Mouse (Mus musculus): ENCODE results near the gene Disp1. TPM values are rescaled to one million over a fixed set of nuclear protein-coding genes. Genes with fewer than 3 reads are reported as not detected.
A peak's percentile ranks its signal among the peaks of the same experiment; 100 is the strongest.

Gene Disp1
- 7.2 and 7.8 TPM in 2 replicates for polyA plus RNA-seq (2012; rRNA removed)

DNA sequence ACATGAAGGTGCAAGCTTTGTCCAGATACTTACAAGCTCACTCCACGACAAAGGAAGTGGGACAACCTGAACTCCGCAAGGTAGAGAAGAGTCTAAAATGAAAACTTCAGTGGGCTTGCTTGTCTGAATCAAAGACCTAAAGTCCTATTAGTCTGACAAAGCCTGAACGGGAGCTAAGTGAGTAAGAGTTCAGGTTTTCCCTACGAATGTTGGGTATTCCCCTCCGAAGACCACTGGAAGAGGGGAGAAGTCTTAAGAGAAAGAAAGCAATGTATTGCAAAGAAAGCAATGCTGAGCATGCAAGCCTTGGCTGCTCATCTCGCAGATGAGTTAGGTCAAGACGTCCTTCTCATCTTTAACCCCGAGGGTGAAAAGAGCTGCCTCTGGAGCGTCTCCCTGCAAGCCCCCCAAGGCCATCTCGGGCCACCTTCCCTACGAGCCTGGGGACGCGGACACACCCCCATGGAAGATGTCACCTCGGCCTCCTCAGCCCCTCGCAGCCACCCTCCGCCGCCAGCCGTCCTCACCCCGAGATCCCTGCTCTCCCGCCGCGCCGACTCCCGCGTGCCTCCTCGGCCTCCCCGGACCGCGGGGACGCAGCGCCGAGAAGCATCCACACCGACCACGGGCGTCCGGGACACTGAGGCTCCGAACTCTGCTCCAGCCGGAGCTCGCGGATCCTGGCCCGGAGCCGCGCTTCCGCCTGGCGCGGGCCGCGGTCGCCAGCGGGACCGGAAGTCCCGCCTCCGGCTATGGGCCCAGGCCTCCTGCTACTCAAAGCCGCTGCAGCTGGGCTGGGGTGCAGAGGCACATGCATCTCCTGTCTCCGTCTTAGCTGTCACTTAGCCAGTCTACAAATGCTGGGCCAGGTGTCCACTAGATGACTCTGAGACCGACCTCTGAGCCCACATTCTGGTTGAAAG lies at the start of gene Disp1:
Gene Disp1, minus strand, starts transcription at position 727 of the 923 bp plus-strand sequence.
- peak in 1 of 2 experiments; percentile 61 for DNase-seq (ENCODE audit: extremely low spot score in 1 of 2, low spot score in 1 of 2)

- no peak for DNase-seq (ENCODE audit: extremely low spot score in 1 of 2, low spot score in 1 of 2)
Measured at GRCm38 (mm10) chr1:183267666-183268065, 46.3 kb upstream of the Disp1 start.

GRCm38 (mm10) chr1:183265921-183266467 lies 44.7 kb upstream of the Disp1 start:
- no peak for DNase-seq (ENCODE audit: extremely low spot score in 1 of 2, low spot score in 1 of 2)

DNA sequence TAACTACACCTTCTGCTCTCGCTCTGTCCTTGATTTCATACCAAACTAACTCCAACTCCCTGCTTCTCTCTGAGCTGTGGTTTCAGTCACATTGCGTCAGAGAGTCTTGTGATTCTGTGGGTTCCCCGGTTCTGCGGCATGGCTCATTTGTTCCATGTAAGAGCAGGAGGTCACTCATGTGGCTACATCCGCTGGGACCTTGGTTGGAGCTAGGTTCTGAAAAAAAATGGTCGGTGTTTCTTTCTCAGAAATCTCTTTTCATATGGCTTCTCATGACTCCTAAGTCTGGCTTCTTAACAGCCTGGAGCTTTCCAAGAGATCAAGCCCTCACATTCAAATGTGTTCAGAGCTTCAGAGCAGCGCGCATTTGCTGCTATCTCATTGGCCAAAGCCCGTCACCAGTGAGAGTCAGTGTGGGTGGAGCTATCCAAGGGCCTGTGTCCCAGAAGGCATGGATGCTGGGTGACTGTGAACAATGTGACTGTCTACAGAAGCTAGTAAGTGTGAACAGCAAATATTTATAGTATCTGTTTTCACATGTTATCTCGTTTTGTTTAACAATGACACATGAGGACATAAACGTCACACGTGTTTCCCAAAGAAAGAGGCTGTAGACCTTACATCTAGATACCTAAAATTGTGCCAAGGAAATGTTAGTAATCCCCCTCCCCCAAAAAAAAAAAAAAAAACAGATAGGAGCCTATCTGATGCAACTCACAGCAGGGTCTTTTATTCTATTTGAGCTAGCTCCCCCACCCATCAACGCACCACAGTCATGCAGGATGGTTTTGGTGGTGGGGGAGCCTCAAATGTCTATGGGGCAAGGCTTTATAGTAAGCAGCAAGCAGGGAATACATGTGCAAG lies 43.1 kb upstream of the Disp1 start:
- DNase-seq (ENCODE audit: extremely low spot score in 1 of 2, low spot score in 1 of 2): no peak

GRCm38 (mm10) chr1:183252574-183252973 lies 31.3 kb upstream of the Disp1 start:
- DNase-seq (ENCODE audit: extremely low spot score in 1 of 2, low spot score in 1 of 2): no peak

- DNase-seq (ENCODE audit: extremely low spot score in 1 of 2, low spot score in 1 of 2): no peak
Measured at GRCm38 (mm10) chr1:183251818-183252217, 30.5 kb upstream of the Disp1 start.

GRCm38 (mm10) chr1:183250612-183251011 lies 29.3 kb upstream of the Disp1 start:
- no peak for DNase-seq (ENCODE audit: extremely low spot score in 1 of 2, low spot score in 1 of 2)

DNA sequence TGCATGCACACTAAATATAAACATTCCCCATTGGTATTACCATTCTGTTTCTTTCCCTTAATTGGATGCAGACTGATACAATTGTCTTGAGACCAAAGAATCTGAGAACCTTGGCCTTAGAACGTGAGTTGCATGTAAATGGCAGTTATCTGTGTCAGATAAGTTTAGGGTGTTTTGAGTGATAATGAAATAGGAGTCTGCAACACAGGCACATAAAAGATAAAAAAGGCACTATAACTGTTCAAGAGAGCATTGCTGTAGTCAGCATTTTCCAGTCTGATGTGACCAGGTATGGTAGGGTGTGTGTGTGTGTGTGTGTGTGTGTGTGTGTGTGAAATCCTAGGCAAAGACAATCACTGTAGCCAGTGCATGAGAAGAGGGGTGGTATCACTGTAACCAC lies 26.8 kb upstream of the Disp1 start:
- no peak for DNase-seq (ENCODE audit: extremely low spot score in 1 of 2, low spot score in 1 of 2)

DNA sequence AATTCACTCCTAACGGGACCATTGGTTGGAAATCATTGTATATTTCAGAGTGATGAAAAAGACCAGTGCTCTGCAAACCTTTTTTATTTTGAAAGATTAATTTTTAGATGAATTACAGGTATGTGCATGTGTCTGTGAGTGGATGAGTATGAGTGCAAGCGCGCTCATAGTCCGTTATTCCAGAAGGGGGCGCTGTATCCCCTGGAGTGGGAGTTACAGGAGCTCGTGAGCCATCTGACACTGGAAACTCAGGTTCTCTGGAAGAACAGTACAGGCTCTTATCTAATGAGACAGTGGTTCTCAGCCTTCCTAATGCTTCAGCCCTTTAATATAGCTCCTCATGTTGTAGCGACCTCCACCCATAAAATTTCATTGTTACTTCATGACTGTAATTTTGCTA lies 22.0 kb upstream of the Disp1 start:
- no peak for DNase-seq (ENCODE audit: extremely low spot score in 1 of 2, low spot score in 1 of 2)

DNA sequence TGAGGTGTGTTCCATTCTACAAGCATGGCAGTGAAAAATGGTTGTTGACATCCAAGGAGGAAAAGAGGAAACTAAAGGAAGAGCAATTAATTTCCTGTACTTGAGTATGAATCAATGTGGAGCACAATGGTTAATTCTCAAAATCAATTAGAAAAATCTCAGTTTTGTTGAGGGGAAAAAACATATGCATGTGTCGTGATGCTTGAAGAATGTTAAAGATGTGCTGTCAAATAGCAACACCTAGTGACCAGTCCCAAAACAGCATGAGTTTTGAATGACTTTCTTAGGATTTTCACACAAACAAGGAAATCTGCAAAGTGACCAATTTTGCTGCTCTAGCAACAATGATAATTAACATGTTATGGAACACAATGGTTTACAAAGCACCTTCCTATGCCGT lies 16.6 kb upstream of the Disp1 start:
- DNase-seq (ENCODE audit: extremely low spot score in 1 of 2, low spot score in 1 of 2): peak in 1 of 2 experiments; percentile 77

- DNase-seq (ENCODE audit: extremely low spot score in 1 of 2, low spot score in 1 of 2): no peak
Measured at GRCm38 (mm10) chr1:183236460-183236859, 15.1 kb upstream of the Disp1 start.

DNA sequence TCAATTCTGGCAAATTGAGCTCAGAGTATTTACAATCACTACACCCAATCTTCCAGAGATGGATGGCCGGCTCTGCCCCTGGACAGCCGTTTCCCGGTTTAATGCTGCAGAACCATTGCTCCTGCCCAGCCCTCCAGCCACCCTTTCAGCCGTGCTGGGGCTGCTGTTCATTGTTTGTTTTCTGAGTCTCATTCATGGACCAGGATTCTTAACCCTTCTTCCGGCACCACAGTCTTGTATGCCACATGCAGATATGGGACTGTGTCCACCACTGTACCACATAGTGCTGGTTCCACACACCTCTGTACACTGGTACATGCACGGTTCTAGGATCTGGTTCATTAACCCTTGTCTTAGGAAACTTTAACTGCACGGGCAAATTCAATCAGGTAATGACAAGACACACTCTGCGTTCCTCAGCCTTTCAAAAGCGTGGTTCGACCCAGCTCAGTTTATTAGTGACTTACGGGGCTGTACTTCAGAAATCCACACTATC lies 12.4 kb upstream of the Disp1 start:
- DNase-seq (ENCODE audit: extremely low spot score in 1 of 2, low spot score in 1 of 2): no peak

DNA sequence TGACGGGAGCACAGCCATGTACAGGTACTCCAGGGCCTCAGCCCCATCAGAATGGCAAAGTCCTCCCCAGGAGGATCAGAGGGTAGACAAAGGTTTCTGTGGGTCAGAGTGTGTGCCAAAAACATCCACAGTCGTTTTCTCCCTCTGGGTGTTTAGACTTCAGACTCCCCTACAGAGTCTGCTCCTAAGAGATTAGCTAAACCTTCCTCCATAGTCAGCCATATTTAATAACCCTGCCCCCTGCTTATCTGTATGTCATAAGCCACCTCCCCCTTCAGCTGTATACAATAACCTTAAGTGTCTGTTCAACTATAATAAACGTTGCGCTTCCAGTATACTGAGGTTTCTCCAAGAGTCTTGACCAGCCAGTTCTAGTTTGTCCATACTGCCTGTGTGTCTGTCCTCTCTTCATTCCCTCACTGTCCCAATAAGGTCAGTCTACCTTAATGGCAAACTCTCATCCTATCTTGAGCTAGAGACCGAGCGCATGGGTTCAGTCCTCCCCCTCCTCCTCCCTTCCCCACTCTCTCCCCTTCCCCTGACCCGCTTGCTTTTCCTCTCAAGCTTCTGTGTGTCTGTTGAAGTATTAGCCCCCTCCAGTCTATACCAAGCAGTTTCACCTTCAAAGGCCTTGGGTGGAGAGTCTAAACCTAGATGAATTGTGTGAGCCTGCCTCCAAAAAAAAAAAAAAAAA lies 11.8 kb upstream of the Disp1 start:
- DNase-seq (ENCODE audit: extremely low spot score in 1 of 2, low spot score in 1 of 2): no peak

- DNase-seq (ENCODE audit: extremely low spot score in 1 of 2, low spot score in 1 of 2): no peak
Measured at GRCm38 (mm10) chr1:183227469-183227868, 6.1 kb upstream of the Disp1 start.

- no peak for DNase-seq (ENCODE audit: extremely low spot score in 1 of 2, low spot score in 1 of 2)
Measured at GRCm38 (mm10) chr1:183219021-183219420, 2.3 kb downstream of the Disp1 start.

GRCm38 (mm10) chr1:183216691-183217090 lies 4.6 kb downstream of the Disp1 start:
- DNase-seq (ENCODE audit: extremely low spot score in 1 of 2, low spot score in 1 of 2): no peak

GRCm38 (mm10) chr1:183215706-183216105 lies 5.6 kb downstream of the Disp1 start:
- DNase-seq (ENCODE audit: extremely low spot score in 1 of 2, low spot score in 1 of 2): no peak

DNA sequence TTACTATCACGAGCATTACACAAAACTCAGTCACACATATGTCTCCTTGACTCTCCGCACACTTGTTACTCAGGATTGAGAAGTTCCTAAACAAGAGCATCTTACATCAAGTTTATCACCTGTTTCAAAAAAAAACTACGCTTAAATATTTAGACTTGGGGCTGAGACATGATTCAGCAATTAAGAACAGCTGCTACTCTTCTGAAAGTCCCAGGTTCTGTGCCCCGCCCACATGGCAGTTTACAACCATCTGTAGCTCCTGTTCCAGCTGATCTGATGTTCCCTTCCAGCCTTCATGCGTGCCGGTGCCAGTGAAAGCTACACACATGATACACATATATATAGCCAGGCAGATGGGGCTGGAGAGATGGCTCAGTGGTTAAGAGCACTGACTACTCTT lies 7.5 kb downstream of the Disp1 start:
- DNase-seq (ENCODE audit: extremely low spot score in 1 of 2, low spot score in 1 of 2): no peak

- no peak for DNase-seq (ENCODE audit: extremely low spot score in 1 of 2, low spot score in 1 of 2)
Measured at GRCm38 (mm10) chr1:183212757-183213211, 8.5 kb downstream of the Disp1 start.

DNA sequence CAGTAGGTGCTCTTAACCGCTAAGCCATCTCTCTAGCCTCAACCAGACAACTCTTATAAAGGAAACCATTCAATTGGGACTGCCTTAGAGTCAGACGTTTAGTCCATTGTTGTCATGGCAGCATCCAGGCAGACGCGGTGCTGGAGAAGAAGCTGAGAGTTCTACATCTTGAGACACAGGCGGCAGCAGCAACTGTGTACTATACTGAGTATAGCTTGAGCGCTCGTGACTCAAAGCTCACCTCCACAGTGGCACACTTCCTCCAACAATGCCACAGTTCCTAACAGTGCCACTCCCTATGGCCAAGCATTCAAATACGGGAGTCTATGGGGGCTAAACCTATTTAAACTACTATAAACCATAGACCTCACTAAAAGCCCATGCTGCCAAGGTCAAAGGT lies 11.2 kb downstream of the Disp1 start:
- no peak for DNase-seq (ENCODE audit: extremely low spot score in 1 of 2, low spot score in 1 of 2)

Measured in frontal cortex, adult 2 months (tissue).